Mouse (Mus musculus) embryonic facial prominence, embryonic 15.5 days (tissue): ENCODE measurements around the gene Ccdc146. TPM values are rescaled to one million over a fixed set of nuclear protein-coding genes. Genes with fewer than 3 reads are reported as not detected.

Experiments used
- polyA plus RNA-seq: library from polyadenylated mRNA; unstranded; fragments of >200 nt; fragmentation: Nextera tagmentation; extraction: Ambion mirVana; gene quantifications from 2 replicates; pipeline ENCODE4 v1.2.1, GENCODE M21; 2015

Ccdc146 gene
- polyA plus RNA-seq, 1 experiment from 2014 or later = 7.5 TPM

Other genes with a start within 250 kb of the Ccdc146 start
- gene Gsap, start 238.4 kb downstream of the Ccdc146 start, polyA plus RNA-seq = 3.1 and 3.6 TPM in 2 replicates
- gene Fgl2, start 52.0 kb downstream of the Ccdc146 start, polyA plus RNA-seq = 3.1 and 3.6 TPM in 2 replicates
- 5.7 and 6.5 TPM in 2 replicates for gene Fam185a, start 281 bp upstream of the Ccdc146 start, polyA plus RNA-seq
- gene Lrrc17, start 118.9 kb upstream of the Ccdc146 start, polyA plus RNA-seq = 131 and 134 TPM in 2 replicates
- 0.46 and 0.87 TPM in 2 replicates for gene Fbxl13, start 221.0 kb upstream of the Ccdc146 start, polyA plus RNA-seq
- gene Armc10, start 221.1 kb upstream of the Ccdc146 start, polyA plus RNA-seq = 32.8 and 36.9 TPM in 2 replicates